Comparison of ENCODE assay signal across 8 mouse cellular contexts in the genomic region with DNA sequence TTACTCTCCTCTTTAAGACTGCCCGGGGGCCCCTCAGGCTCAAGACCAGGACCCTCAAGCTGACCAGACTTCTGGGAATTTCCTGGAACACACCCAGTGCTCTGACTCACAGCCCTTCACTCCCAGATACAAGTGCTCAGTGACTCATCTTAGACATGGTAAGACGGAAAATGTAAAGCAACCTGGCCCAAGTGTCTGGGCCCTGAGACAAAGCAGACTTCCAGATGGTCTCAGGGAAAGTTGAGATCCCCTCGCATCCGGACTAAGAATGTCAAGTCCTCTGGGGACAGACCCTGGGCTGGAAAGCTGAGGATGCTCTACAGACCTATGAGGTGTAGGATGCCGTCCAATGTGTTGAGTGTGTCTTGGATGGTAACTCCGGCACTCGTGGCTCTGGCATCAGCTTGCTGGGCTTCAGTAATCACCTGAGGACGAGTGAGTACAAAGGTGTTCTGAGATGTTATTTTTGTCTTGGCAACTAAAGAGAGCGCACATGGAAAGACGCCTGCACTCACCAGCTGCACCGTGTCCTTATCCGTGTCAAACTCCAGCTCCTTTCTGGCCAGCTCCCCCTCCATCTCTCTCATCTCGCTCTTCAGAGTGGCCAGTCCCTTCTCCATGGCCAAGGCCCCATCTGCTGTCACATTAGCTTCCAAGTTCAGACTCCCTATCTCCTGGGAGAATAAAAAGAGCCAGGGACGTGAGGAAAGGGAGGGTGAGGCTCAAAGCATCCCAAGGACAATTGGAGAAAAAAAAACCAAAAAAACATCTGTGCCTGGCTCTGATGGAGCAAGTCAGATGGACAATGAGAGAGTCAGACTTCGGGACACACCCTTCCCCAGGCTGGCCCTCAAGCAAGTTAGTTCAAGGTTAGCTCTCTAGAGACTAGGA. TPM values are rescaled to one million over a fixed set of nuclear protein-coding genes. Genes with fewer than 3 reads are reported as not detected.
A peak's percentile ranks its signal among the peaks of the same experiment; 100 is the strongest.
DNase-seq lines count a peak whose midpoint lies in the region; ATAC-seq lines count a peak whose summit lies in the region.

No protein-coding gene starts in this region.

- no peak overlapping the region for H3K4me2 ChIP-seq in heart, embryonic 14.5 days (ENCODE audit: low read length)

- H3K9ac ChIP-seq in heart, embryonic 14.5 days (ENCODE audit: low read length): no peak overlapping the region

- peak; percentile 44 for DNase-seq in kidney, postnatal 10 days
- no peak for DNase-seq in kidney, postnatal 36 days
- DNase-seq in cerebellum, postnatal 14 days: peak; percentile 71 to 79
- DNase-seq in skeletal muscle tissue, adult 2 months (ENCODE audit: low read depth, low spot score): peak; percentile 91
- DNase-seq in layer of hippocampus, postnatal 36 days: no peak
- no peak for DNase-seq in T-cell, adult 2 months (ENCODE audit: low spot score)
- no peak for DNase-seq in right cerebral cortex, postnatal 36 days (ENCODE audit: low spot score in 2 of 2)

- peaks cover 7% of the 10 kb centered on the region; the same call in 1 of the 2 replicates for H3K36me3 ChIP-seq in heart, embryonic 14.5 days (ENCODE audit: control insufficient read depth, insufficient read depth, low read length)

- H3K27ac ChIP-seq in heart, embryonic 14.5 days (replicated peaks in 1 of 2; ENCODE audit: control insufficient read depth in 1 of 2, insufficient read depth in 1 of 2, low read depth in 2 of 2, low read length in 2 of 2): peak overlapping the region; percentile 39 to 52; a peak in 3 of 4 replicates

- ATAC-seq in heart, embryonic 14.5 days (ENCODE audit: insufficient number of reproducible peaks, insufficient read depth, low FRiP score, low read depth): no peak

- no peak overlapping the region for H3K4me3 ChIP-seq in heart, embryonic 14.5 days (ENCODE audit: control insufficient read depth in 1 of 2, insufficient read depth in 1 of 2, low read depth in 1 of 2, low read length in 2 of 2)

- WGBS in heart, embryonic 14.5 days: 56% methylated on average over 15 of the region's 15 CpGs

- no peaks in the 10 kb centered on the region for H3K27me3 ChIP-seq in heart, embryonic 14.5 days (ENCODE audit: control insufficient read depth, insufficient read depth, low read length)

- H3K9me3 ChIP-seq in heart, embryonic 14.5 days (ENCODE audit: control insufficient read depth, low read length): no peaks in the 10 kb centered on the region

- H3K4me1 ChIP-seq in heart, embryonic 14.5 days (ENCODE audit: control insufficient read depth in 2 of 2, insufficient read depth in 2 of 2, low read length in 2 of 2): peaks cover 29 to 30% of the 10 kb centered on the region in 2 experiments

RNA-seq across cellular contexts. Expression of gene Lamc2, which starts 59.5 kb away (rescaled TPM):
- 10.5 and 11.3 TPM in 2 replicates for polyA plus RNA-seq in heart, embryonic 14.5 days (2014; fragmentation: Nextera tagmentation; extraction: Ambion mirVana)
- total RNA-seq in layer of hippocampus, postnatal 36 days (2021): 1 to 10 TPM; 1.6 to 2.1 TPM

Comparison
In these comparisons a context has a peak if more than half of its experiments do, and no peak if none do; other contexts are left out.
1. DNase-seq: peak in kidney, postnatal 10 days (single experiment), cerebellum, postnatal 14 days (2 of 2) and skeletal muscle tissue, adult 2 months (single experiment); none in kidney, postnatal 36 days (0 of 2), layer of hippocampus, postnatal 36 days (0 of 2), T-cell, adult 2 months (single experiment) and right cerebral cortex, postnatal 36 days (0 of 2).